Mouse (Mus musculus): ENCODE data around the gene Rnf103. TPM values are rescaled to one million over a fixed set of nuclear protein-coding genes. Genes with fewer than 3 reads are reported as not detected.

The Rnf103 gene
- total and polyA plus RNA-seq, 2 experiments from 2014 or later, result 25.5 to 27.9 TPM

- Histone ChIP-seq H3K4me2 (ENCODE audit: low read depth, low read length) (peak overlapping the region; percentile 75), H3K9me3 (ENCODE audit: low read length) (no peaks in the 10 kb centered on the region), H3K27me3 (ENCODE audit: insufficient read depth, low read length) (no peaks in the 10 kb centered on the region), H3K27ac (peak overlapping the region; percentile 99), H3K4me3 (ENCODE audit: low read length) (peak overlapping the region; percentile 91), H3K9ac (replicated peaks; ENCODE audit: low read length) (peak overlapping the region; percentile 99), H3K36me3 (ENCODE audit: insufficient read depth, low read length) (no peaks in the 10 kb centered on the region), H3K4me1 (ENCODE audit: insufficient read depth, low read length) (peaks cover 7% of the 10 kb centered on the region; the same call in 1 of the 2 replicates)
- DNase-seq (ENCODE audit: low spot score), result no peak
- no peak for TF ChIP-seq CTCF (IDR thresholded peaks at IDR 0.05; ENCODE audit: low read depth)
- 21% methylated on average over 19 of the region's 22 CpGs for WGBS
- peak; percentile 61; the same call in 1 of the 2 replicates for ATAC-seq
These were observed 679 bp upstream of the Rnf103 start for GRCm38 (mm10) chr6:71492756-71493674.

- DNase-seq (ENCODE audit: low spot score), result peak; percentile 55
- peak overlapping the region; percentile 75 for H3K4me2 ChIP-seq (ENCODE audit: low read depth, low read length)
- peak overlapping the region; percentile 99 for H3K9ac ChIP-seq (replicated peaks; ENCODE audit: low read length)
- H3K4me3 ChIP-seq (ENCODE audit: low read length), result peak overlapping the region; percentile 91
- TF ChIP-seq CTCF (IDR thresholded peaks at IDR 0.05; ENCODE audit: low read depth), result peak; percentile 10; the same call in 1 of the 2 replicates
- H3K27ac ChIP-seq, result peak overlapping the region; percentile 99
- WGBS, result under 1% methylated on average over 43 of the region's 46 CpGs
- H3K9me3 ChIP-seq (ENCODE audit: low read length), result no peaks in the 10 kb centered on the region
- H3K4me1 ChIP-seq (ENCODE audit: insufficient read depth, low read length), result peaks cover 7% of the 10 kb centered on the region; the same call in 1 of the 2 replicates
- peak; percentile 51 for ATAC-seq
- H3K27me3 ChIP-seq (ENCODE audit: insufficient read depth, low read length), result no peaks in the 10 kb centered on the region
- H3K36me3 ChIP-seq (ENCODE audit: insufficient read depth, low read length), result no peaks in the 10 kb centered on the region
These were observed 787 bp downstream of the Rnf103 start for GRCm38 (mm10) chr6:71494341-71495020.

DNA sequence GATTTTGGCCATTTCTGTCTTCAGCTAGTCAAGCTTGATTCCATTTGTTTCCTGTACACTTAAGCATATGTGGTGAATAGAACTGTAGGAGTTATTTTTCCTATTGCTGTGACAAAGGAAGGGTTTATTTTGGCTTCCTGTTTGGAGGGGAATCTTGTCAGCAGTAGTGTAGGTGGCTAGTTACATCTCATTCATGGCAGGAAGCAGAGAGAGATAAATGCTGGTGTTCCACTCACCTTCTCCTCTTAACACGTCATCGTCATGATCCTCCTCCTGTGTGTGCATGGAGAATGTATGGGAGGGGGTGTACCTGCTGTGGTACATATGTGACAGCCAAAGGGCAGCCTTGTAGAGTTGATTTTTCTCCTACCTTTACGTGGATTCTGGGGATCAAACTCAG is 6.9 kb downstream of the Rnf103 start:
- peaks cover 7% of the 10 kb centered on the region; the same call in 1 of the 2 replicates for H3K4me1 ChIP-seq (ENCODE audit: insufficient read depth, low read length)
- ATAC-seq, result no peak

GRCm38 (mm10) chr6:71503001-71503400 is 9.3 kb downstream of the Rnf103 start:
- peaks cover 3% of the 10 kb centered on the region; the same call in 1 of the 2 replicates for H3K36me3 ChIP-seq (ENCODE audit: insufficient read depth, low read length)
- H3K4me2 ChIP-seq (ENCODE audit: low read depth, low read length), result no peak overlapping the region
- TF ChIP-seq CTCF (IDR thresholded peaks at IDR 0.05; ENCODE audit: low read depth), result no peak
- no peak overlapping the region for H3K4me3 ChIP-seq (ENCODE audit: low read length)
- H3K27ac ChIP-seq, result no peak overlapping the region
- H3K27me3 ChIP-seq (ENCODE audit: insufficient read depth, low read length), result no peaks in the 10 kb centered on the region
- H3K9me3 ChIP-seq (ENCODE audit: low read length), result no peaks in the 10 kb centered on the region
- no peaks in the 10 kb centered on the region for H3K4me1 ChIP-seq (ENCODE audit: insufficient read depth, low read length)
- 53% methylated on average over 4 of the region's 4 CpGs for WGBS
- no peak overlapping the region for H3K9ac ChIP-seq (replicated peaks; ENCODE audit: low read length)
- ATAC-seq, result no peak
- DNase-seq (ENCODE audit: low spot score), result no peak

More for the DNA sequence above, 6.9 kb downstream of the Rnf103 start:
- no peaks in the 10 kb centered on the region for H3K36me3 ChIP-seq (ENCODE audit: insufficient read depth, low read length)
- H3K9me3 ChIP-seq (ENCODE audit: low read length), result no peaks in the 10 kb centered on the region
- no peak for TF ChIP-seq CTCF (IDR thresholded peaks at IDR 0.05; ENCODE audit: low read depth)
- H3K27me3 ChIP-seq (ENCODE audit: insufficient read depth, low read length), result no peaks in the 10 kb centered on the region
- DNase-seq (ENCODE audit: low spot score), result no peak
- no peak overlapping the region for H3K4me2 ChIP-seq (ENCODE audit: low read depth, low read length)
- no peak overlapping the region for H3K9ac ChIP-seq (replicated peaks; ENCODE audit: low read length)
- 86% methylated on average over 3 of the region's 3 CpGs for WGBS
- H3K4me3 ChIP-seq (ENCODE audit: low read length), result no peak overlapping the region
- no peak overlapping the region for H3K27ac ChIP-seq

DNA sequence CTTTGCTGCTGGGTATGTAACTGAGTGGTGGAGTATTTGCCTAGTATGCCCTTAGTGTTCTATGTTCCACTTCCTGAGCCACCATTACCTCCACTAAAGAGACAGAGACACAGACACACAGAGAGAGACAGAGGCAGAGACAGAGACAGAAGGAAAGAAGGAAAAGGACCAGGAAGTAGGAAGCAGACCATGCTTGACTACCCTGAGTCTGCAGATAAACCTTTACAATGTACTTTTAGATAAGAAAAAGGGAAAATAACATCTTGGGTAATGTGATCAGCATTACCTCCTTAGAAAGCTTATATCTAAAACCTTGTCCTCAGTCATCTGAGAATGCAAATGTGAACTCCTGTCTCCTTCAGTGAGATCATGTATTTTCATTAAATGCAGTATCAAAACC is 10.0 kb downstream of the Rnf103 start:
- DNase-seq (ENCODE audit: low spot score) (no peak), ATAC-seq (no peak)
- H3K4me2 ChIP-seq (ENCODE audit: low read depth, low read length), result no peak overlapping the region
- TF ChIP-seq CTCF (IDR thresholded peaks at IDR 0.05; ENCODE audit: low read depth), result no peak
- no peak overlapping the region for H3K4me3 ChIP-seq (ENCODE audit: low read length)
- H3K9me3 ChIP-seq (ENCODE audit: low read length), result no peaks in the 10 kb centered on the region
- no peaks in the 10 kb centered on the region for H3K27me3 ChIP-seq (ENCODE audit: insufficient read depth, low read length)
- H3K36me3 ChIP-seq (ENCODE audit: insufficient read depth, low read length), result peaks cover 5% of the 10 kb centered on the region; the same call in 1 of the 2 replicates
- H3K4me1 ChIP-seq (ENCODE audit: insufficient read depth, low read length), result no peaks in the 10 kb centered on the region
- H3K27ac ChIP-seq, result no peak overlapping the region
- H3K9ac ChIP-seq (replicated peaks; ENCODE audit: low read length), result no peak overlapping the region

DNA sequence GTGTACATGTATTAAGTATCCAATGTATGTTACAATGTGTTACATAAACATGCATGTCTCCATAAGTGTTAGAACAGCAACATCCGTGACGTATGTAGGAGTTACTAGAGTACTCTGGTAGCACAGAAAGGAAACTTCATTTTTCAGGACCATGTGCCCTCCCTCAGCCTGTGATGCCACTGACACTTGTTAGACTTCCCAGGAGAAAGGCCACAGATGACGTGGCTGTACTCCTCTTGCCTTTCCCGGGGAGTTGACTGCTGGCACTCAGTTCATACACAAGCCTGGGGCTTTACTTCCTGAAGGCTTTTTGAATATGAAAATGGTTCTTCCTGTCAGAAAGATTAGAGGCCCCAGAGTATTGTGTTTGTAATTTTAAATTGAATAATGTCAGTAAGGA is 10.4 kb downstream of the Rnf103 start:
- no peak for DNase-seq (ENCODE audit: low spot score)
- TF ChIP-seq CTCF (IDR thresholded peaks at IDR 0.05; ENCODE audit: low read depth), result no peak
- no peak overlapping the region for H3K27ac ChIP-seq
- no peaks in the 10 kb centered on the region for H3K9me3 ChIP-seq (ENCODE audit: low read length)
- no peak overlapping the region for H3K9ac ChIP-seq (replicated peaks; ENCODE audit: low read length)
- WGBS, result 78% methylated on average over 4 of the region's 4 CpGs
- H3K4me3 ChIP-seq (ENCODE audit: low read length), result no peak overlapping the region
- ATAC-seq, result no peak
- peaks cover 7% of the 10 kb centered on the region; the same call in 1 of the 2 replicates for H3K36me3 ChIP-seq (ENCODE audit: insufficient read depth, low read length)
- no peaks in the 10 kb centered on the region for H3K4me1 ChIP-seq (ENCODE audit: insufficient read depth, low read length)
- H3K27me3 ChIP-seq (ENCODE audit: insufficient read depth, low read length), result no peaks in the 10 kb centered on the region
- no peak overlapping the region for H3K4me2 ChIP-seq (ENCODE audit: low read depth, low read length)

Measured in hindbrain, postnatal 0 days (tissue).